Mouse (Mus musculus) induced T-regulatory cell, adult 2 months (primary cell): ENCODE results near the gene Elac2.

Source experiments
- DNase-seq: peaks from one replicate; pipeline ENCODE4 v3.0.0-alpha.2; 2012; ENCODE audit warnings: low read depth

Gene Elac2

DNA sequence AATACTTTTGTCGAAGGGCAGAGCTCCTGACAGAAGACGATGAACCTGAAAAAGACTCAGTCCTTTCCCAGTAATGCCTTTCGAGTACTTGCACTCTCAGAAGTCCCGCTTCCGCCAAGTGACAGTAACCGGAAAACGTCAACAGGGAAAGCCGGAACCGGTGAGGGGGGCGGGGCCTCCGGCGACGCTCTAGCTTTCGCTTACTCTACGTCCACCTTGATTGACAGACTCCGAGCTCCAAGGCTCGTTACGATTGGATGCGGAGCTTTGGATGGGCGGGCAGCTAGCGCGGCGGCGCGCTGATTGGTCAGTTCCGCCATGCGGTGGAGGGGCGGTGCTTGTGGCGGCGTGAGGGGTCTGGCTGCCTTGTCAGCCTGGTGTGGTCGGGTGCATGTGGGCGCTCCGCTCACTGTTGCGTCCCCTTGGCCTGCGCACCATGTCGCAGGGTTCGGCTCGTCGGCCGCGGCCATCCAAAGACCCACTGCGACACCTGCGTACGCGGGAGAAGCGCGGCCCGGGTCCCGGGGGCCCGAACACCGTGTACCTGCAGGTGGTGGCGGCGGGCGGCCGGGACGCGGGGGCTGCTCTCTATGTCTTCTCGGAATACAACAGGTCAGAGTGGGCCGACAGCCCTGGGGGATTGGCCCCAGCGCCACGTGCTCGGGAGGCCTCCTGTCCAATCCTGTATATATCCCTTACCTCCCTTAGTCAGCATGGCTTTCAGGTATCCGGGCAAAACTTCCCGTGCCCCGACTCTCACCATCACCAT lies at the start of gene Elac2:
TSS of gene Elac2 (plus strand) at position 319 of the 769 bp plus-strand sequence.
- DNase-seq: peak; percentile 98

DNA sequence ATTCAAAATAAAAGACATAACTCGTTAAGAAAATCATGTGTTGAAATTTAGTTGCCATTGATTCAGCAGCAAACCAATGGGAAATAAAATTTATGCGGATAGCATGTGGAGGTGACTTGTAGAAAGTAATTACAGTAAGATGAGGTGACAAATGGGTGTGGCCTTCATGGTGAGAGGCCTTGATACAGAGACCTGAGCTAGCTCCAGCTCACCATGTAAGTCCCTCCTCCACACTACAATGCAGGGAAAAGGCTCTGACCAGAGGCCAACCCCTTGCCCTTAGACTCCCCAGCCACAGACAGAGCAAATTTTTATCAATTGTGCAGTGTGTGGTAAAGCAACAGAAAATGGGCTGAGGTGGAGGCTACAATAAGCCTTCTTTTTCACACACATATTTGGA lies 49.7 kb upstream of the Elac2 start:
- DNase-seq: no peak

DNA sequence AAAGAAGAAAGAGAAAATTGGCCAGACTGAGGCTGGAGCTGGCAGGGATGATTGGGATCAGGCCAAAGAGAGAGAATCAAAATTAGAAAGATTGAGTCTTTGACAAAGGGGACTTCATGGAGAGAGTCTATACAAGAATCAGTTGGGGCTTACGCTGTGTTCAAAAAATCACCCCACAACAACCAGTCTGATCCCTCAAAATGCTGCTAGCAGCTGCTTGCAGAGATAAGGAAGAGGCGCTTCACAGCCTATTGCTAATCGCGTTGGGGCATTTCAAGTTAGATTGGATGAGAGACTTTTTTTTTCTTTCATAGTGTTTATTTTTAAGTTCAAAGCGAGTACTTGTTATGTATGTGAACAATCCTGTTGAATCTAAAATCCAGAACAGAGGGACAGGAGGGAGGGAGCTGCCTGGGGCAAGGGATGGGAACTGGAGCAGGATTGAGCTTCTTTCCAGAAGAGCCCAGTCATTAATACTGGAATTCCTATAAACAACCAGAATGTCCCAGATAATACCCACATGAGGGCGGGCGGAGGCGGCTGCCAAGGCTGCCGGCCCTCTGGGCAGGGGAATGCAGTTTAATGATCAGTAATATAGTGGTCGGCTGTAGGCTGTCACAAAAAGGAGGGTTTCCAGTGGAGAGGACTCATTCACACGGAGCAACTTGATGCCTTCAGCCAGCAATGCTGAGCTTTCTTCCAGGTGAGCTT lies 47.6 kb upstream of the Elac2 start:
- no peak for DNase-seq

DNA sequence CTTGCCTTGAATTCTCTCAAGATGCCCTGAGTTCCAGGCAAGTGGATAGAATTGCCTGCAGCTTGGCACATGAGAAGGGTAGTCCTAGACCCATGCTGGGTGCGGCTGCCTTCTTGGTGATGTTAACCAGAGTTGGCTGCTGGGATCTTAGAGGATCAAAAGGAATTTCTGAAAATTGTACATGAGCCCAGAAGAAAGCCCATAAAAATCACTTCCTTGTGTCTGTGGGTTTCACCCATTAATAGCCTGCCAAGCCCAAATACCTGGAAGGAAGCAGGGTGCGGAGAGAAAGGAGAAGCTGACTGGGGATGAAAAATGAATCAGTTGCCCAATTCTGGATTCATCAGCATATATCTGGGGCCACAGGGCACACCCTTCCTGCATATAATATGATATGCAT lies 41.6 kb upstream of the Elac2 start:
- DNase-seq: no peak

DNA sequence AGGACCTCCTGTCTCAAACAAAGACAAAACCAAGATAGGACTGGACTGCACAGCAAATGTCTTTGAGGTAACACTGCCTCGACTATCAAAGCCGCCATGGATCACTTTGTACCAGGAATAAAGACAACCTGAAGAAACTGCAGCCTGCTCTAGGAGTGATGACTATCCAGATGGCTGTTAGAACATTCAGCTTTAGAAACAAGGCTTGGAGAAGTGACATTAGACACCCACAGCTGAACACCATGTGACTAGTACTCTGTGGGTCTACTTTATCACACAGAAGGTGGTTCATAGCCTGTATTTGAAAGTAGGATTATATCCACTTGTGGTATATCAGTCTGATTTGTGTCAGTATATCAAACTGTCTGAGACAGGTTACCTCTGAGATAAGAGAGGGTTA lies 37.6 kb upstream of the Elac2 start:
- DNase-seq: no peak

DNA sequence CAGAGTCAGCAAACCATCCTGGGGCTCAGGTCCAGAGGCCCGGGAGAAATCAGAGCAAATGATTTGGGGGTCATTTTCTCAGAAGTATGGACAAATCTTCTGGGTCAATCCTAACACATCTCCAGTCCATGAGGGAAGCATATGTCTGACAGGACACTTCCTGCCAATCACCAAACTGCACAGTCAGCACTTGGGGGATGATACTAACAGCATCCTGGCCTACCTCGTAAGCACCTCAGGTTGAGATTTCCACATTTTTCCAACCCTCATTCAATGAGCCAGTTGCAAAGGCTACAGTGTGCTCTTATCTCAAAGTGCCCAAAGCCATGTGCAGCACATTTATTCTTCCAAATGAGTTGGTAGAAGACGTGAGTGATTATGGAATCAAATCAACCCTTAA lies 29.1 kb upstream of the Elac2 start:
- no peak for DNase-seq

DNA sequence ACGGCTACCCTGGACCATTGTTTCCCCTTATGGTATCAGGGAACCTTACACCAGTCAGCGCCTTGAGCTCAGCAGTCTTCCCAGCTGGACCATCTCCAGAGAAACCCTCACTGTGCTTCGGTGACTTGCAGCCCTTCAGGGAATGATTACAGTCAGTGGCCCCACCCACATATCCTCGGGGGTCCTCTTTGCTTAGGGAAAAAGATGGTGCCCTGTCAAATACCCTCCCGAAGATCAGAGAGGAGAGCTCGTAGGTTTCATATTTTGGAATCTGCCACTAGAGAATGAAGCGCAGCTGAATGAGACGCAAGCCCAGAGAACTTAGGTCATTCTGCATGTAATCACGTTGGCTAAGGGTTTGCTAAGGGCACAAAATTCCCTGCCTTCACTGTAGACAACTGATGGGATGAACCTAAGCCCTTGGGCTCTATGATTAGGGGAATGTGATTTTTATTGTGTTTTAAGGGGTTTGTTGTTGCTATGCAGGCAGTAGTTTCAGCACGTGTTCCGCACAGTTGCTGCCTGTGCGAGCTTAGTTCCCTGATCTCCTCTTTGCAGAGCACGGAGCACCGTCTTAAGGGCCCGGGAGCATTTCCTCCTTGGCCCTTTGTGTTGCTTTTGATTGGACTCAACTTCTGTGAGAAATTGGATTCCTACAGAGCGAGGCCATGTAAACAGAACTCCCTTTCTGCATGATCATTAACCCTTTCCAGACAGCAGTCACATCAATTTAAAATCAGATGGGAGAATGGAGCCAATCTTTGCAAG lies 21.7 kb upstream of the Elac2 start:
- DNase-seq: no peak

DNA sequence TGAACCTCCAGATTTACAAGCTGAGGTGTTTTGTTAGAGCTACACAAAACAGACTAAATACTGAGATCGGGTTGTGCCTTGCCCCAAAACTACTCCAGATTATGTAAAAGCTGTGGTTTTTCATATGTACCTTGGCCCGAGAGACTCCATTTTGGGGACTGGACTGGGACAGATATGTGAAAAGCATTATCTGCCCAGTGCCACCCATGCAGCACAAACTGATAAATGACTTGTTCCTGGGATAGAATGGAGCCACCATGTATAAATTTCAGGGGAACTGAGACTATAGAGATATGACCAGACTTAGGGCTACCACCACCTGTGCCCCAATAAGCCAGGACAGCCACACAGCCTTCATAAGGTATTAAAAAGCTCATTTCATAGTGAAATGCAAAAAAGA lies 16.2 kb upstream of the Elac2 start:
- no peak for DNase-seq

DNA sequence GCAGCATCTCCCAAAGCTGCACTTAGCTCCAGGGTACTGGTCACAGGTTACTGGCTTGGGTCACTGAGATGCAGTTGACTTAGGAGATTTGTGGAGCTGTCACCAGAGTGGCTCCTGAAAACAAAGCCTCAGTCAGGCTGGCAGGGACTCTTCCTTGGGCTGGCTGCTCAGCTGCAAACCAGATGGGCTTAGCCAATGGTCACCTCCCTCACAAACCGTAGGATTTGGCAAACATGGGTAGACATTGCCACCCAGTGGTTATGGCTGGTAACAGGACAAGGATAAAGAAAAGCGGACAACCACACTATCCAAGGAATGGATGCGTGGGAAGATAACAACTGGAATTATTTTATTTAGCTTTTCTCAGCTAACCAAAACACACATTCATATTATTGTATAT lies 10.3 kb upstream of the Elac2 start:
- peak; percentile 32 for DNase-seq

DNA sequence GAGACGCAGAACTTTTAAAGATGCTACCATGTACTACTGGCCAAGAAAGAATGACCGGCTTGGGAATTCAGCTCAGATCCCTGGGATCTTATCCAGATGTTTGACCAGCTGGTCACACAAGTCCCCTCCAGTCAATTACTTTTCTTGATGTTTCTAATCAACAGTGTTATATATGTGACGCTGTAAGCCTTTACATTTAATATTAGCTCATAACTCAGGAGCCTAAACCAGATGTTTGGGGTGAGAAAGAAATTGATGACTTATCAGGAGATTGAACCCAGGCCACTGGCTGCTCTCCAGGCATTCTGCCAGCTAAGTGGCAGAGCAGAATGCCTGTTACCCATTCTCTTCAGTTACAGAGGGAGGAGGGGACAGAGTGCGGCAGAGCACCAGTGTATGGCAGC lies 9.9 kb upstream of the Elac2 start:
- DNase-seq: no peak

DNA sequence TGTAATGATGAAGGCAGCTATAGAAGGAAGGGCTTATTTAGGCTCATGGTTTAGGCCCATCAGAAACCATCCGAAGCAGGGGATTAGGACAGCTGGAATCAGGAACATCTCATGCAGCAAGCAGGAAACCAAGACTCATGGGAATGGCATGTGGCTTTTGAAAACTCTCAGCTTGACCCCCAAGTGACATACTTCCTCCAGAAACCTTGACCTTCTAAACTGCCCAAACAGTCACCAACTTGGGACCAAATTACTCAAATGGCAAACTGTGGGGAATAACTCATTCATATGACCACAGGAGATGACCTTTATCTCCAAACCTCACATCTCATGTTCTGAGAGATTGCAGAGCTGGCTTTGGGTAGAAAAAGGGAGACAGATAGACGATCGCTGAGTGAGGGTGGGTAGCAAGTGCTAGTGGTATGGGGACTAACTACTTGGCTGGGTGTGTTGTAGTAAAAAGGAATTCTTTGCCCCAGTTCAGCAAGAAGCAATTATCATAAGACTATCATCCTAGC lies 7.3 kb upstream of the Elac2 start:
- no peak for DNase-seq

DNA sequence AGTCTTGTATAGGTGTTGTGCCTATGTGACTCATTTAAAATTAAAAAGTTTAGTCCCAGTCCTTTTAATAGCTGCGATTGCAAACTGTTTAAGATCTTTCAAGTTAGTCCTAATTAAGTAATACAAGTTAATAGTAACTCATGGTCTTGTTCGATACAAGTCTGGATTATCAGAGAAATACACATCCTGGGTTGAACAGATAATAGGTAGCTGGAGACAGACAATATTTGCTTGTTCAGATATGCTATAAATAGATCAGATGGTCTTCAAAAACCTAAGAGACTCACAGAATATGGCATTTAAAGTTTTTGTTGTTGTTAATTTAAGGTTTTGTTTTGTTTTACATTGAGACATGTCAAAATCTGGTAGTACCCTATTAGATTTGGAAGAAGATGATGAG lies 6.4 kb upstream of the Elac2 start:
- no peak for DNase-seq

DNA sequence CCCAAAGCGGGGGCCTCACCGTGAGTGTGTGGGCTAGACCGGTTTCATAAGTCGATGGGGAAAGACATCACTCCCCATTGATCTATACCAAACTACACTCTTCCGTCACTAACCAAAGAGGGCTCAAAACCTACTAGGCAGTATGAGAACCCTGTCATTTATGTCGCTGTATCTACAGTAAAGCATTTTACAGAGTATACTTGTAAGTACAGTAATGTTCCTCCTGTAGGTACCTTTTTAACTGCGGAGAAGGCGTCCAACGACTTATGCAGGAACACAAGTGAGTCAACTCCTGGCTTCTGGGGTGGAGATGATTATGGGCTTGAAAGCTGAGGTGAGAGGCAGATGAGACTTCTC lies 629 bp downstream of the Elac2 start:
- no peak for DNase-seq

DNA sequence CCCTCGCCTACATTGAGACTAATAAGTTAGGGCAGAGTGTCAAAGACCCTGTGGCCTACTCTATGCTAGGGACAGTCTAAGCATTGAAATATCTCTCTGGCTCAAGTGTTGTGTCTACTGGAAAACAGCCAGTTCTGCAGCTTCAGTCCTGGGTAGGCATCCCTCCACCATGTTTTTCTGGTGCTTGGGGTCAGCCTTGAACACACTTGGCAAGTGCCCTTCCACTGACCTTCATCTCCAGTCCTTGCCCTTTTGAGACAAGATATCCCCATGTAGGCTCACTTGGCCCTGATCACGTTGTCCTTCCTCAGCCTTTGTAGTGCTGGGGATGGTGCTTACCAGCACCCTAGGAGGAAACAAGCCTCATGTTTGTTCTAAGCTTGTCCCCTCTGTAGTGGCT lies 9.7 kb downstream of the Elac2 start:
- DNase-seq: no peak

DNA sequence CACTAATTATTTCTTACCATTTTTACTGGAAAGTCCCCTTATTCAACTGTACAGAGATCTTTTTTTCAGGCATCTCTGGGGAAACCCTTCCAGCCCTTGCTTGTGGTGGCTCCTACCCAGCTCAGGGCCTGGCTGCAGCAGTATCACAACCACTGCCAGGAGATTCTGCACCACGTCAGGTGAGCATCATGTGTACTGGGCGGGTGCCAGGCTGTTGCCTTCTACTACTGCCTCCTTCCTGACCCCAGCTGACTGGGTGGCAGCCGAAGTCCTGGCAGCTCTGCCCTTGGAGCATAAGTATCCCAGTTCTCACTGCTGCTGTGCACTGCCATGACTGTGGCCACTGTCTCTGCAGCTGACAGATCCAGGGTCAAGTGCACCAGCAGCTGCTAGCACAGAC lies 19.6 kb downstream of the Elac2 start:
- no peak for DNase-seq

DNA sequence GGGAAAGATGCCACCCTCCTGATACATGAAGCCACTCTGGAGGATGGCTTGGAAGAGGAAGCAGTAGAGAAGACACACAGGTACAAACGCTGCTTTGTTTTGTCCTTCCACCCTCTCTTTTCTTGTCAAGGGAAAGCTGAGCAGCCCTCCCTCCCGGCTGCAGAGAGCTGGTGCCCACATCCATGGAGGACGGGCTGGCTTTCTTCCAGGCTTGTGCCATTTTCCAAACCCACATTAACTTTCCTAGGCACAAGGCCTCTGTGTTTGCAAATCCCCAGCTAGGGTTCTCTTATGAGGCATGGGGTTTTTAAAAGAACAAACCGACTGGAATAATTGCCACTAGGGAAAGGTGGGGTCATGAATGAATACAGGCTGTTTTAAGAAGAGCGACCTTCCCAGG lies 20.8 kb downstream of the Elac2 start:
- no peak for DNase-seq

DNA sequence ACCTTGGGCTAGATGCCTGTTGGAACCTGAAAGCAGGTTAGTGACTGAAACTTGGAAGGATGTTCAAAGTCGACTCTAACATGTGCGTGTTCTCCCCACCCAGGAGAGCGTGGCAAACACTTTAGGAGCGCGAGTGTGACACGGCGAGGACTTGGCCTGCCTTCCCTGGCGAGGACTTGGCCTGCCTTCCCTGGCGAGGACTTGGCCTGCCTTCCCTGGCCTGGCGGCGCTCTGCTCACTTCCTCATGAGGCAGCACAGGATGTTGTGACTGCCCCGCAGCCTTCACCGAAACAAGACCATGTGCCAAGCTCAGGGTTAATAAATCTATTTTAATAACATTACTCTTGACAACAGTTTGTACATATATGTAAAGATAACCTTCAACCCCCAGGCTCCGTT lies 22.9 kb downstream of the Elac2 start:
- DNase-seq: no peak

DNA sequence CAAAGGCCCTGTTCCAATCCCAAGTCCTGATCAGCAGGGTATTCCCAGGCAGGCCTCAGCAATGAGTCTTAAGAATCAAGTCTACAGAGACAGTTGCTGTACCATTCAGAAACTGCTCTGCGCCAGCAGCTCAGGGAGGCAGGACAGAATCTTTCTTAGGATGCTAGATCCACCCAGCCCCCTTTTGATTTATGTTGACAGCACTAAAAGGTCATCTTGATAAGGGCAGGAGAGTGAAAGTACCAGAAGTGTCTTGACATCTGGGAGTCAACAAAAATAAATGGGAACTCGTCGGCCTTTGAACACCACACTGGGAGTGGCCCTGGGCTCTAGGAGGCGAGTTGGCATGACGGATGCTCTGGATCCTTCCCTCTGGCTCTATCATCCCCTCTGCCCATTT lies 24.8 kb downstream of the Elac2 start:
- DNase-seq: no peak

DNA sequence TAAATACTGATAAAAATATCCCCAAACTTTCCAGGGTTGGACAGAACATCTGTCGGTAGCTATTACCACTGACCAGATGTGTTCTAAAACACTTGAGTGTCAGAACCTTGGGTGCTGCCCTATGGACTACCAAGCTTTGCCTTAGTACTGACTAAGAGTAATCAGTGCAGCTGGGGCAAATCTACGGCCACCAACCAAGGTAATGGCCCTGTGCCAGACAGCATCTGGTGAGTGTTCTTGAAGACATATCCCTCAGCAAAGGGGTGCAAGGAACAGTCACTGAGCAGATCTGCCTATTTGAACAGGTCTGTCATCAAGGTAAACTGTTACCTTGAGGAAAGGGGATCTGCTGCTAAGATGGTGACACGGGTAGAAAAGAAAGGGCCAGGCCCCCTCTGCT lies 26.0 kb downstream of the Elac2 start:
- no peak for DNase-seq

DNA sequence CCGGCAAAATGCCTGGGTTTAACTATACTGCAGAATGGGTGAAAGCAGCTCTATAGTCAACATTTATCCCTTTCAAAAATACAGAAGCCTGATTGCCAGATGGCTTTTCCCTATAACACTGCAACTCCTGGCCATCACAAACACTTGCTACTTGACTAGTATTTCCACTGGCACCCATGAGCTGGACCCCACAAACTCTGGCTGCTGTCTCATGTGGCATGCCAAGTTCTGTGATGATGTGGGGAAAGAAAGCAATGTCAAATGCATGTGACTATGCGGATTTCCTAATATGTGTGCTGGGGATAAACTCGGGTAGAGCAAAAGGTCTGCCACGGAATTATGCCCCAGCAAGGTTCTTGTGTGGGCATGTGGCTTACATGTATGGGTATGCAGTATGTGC lies 27.2 kb downstream of the Elac2 start:
- DNase-seq: no peak

DNA sequence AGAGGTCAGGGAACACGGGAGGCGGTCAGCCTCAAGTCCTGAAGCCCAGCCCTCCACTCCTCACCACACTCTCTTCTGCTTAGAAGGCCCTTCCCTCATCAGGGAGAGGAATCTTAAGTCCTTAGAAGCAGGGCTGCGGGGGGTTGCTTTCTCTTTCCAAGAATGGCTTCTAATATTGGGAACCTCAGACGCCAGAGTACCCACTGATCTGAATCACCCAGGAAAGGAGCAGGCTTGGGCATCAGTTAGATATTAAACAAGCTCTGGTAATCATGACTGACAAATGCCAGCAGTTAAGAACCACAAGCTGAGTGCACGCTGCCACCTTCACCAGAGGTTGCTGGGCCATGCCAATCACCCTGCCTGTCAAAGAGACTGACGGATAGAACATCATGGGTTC lies 35.1 kb downstream of the Elac2 start:
- DNase-seq: no peak

DNA sequence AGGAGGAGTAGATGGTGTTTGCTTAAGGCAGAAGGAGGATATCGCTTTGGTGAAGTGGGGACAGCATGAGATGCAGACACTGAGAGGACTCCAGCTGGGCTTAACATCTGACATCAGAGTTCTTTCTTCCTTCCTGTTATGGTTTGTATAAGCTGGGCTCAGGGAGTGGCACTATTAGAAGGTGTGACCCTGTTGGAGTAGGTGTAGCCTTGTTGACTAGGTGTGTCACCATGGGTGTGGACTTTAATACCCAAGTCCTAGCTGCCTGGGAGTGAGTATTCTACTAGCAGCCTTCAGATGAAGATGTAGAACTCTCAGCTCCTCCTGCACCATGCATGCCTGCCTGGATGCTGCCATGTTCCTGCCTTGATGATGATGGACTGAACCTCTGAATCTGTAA lies 37.9 kb downstream of the Elac2 start:
- DNase-seq: no peak

DNA sequence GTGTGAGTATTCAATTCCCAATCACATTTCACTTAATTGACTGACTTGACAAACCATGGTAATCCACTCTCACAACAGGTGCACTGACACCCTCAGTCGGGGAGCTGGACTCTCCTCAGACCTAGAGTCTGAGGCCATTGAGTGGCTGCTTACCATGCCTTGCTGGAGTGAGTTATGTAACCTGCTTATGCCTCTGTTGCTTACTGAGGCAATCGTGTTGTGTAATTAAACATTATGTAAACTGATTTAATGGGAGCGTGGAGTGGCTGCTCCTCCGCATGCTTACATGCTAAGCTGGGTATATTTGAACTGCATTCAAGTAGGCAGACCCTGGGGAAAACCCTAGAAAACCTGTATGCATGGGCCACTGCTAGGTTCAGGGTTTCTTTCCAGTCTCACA lies 41.9 kb downstream of the Elac2 start:
- no peak for DNase-seq
